In genomic region chr13:49449318-49449749, GRCm38 (mm10) we compare ENCODE assay signal across 8 mouse cellular contexts. TPM values are rescaled to one million over a fixed set of nuclear protein-coding genes. Genes with fewer than 3 reads are reported as not detected.
DNase-seq lines count a peak whose midpoint lies in the region; ATAC-seq and TF ChIP-seq lines count a peak whose summit lies in the region.

No protein-coding gene starts in this region.

- no peak for TF ChIP-seq POLR2A in MEL (IDR thresholded peaks at IDR 0.05; ENCODE audit: control insufficient read depth in 1 of 2, insufficient read depth in 1 of 2, low read depth in 1 of 2, low read length in 2 of 2, poor library complexity in 1 of 2)

- H3K4me3 ChIP-seq in MEL (ENCODE audit: control insufficient read depth in 1 of 2, insufficient read depth in 1 of 2, low read depth in 2 of 2, low read length in 2 of 2): no peak overlapping the region
- no peak overlapping the region for H3K4me3 ChIP-seq in forebrain, embryonic 16.5 days (replicated peaks; ENCODE audit: low read length)
- H3K4me3 ChIP-seq in lung, postnatal 0 days (ENCODE audit: low read depth, low read length): no peak overlapping the region

- no peaks in the 10 kb centered on the region for H3K27me3 ChIP-seq in MEL (ENCODE audit: control insufficient read depth in 1 of 2, insufficient read depth in 2 of 2, low read length in 2 of 2)
- no peaks in the 10 kb centered on the region for H3K27me3 ChIP-seq in forebrain, embryonic 16.5 days (replicated peaks; ENCODE audit: control insufficient read depth, insufficient read depth, low read length)
- H3K27me3 ChIP-seq in lung, postnatal 0 days (replicated peaks; ENCODE audit: insufficient read depth, low read length): no peaks in the 10 kb centered on the region

- no peak overlapping the region for H3K4me2 ChIP-seq in forebrain, embryonic 16.5 days (ENCODE audit: low read length)
- no peak overlapping the region for H3K4me2 ChIP-seq in lung, postnatal 0 days (replicated peaks; ENCODE audit: low read depth, low read length)

- no peak for TF ChIP-seq EP300 in MEL (IDR thresholded peaks at IDR 0.05; ENCODE audit: low read depth in 1 of 2, low read length in 2 of 2)
- no peak for TF ChIP-seq EP300 in lung, postnatal 0 days (IDR thresholded peaks at IDR 0.05)

- peak; percentile 91 for ATAC-seq in forebrain, embryonic 16.5 days
- ATAC-seq in hematopoietic stem cell, adult 5-6 weeks (replicated peaks in 1 of 2; ENCODE audit: insufficient read depth in 1 of 2, low FRiP score in 2 of 2, low TSS enrichment in 1 of 2, low read depth in 1 of 2, poor library complexity in 2 of 2, severe bottlenecking in 2 of 2): peak; percentile 89 to 94
- ATAC-seq in lung, postnatal 0 days: peak; percentile 90

- no peaks in the 10 kb centered on the region for H3K9me3 ChIP-seq in MEL (replicated peaks; ENCODE audit: insufficient read depth, low read length)
- no peaks in the 10 kb centered on the region for H3K9me3 ChIP-seq in forebrain, embryonic 16.5 days (ENCODE audit: control insufficient read depth, low read length)
- H3K9me3 ChIP-seq in lung, postnatal 0 days (ENCODE audit: low read length): no peaks in the 10 kb centered on the region

- no peaks in the 10 kb centered on the region for H3K4me1 ChIP-seq in MEL (ENCODE audit: control insufficient read depth in 1 of 2, insufficient read depth in 2 of 2, low read length in 2 of 2)
- H3K4me1 ChIP-seq in forebrain, embryonic 16.5 days (replicated peaks; ENCODE audit: control insufficient read depth, insufficient read depth, low read length): no peaks in the 10 kb centered on the region
- no peaks in the 10 kb centered on the region for H3K4me1 ChIP-seq in lung, postnatal 0 days (ENCODE audit: insufficient read depth, low read depth, low read length)

- DNase-seq in MEL (ENCODE audit: low read depth, low spot score): peak; percentile 77
- peak; percentile 56 for DNase-seq in cerebellum, adult 11-12 months
- DNase-seq in layer of hippocampus, adult 9-11 months: peak; percentile 82
- DNase-seq in lung, postnatal 0 days (ENCODE audit: low spot score): peak; percentile 91
- DNase-seq in retina, adult 2 months (ENCODE audit: low read depth, low spot score): peak; percentile 53
- DNase-seq in thymus, postnatal 25 days: peak; percentile 74

- TF ChIP-seq RAD21 in MEL (IDR thresholded peaks at IDR 0.05; ENCODE audit: low read depth, low read length): peak; percentile 88

- no peak overlapping the region for H3K27ac ChIP-seq in MEL (ENCODE audit: control insufficient read depth, low read depth, low read length)
- no peak overlapping the region for H3K27ac ChIP-seq in forebrain, embryonic 16.5 days (ENCODE audit: low read length)
- no peak overlapping the region for H3K27ac ChIP-seq in lung, postnatal 0 days (ENCODE audit: low read length)

- no peaks in the 10 kb centered on the region; a peak in 1 of 4 replicates for H3K36me3 ChIP-seq in MEL (ENCODE audit: control insufficient read depth in 1 of 2, insufficient read depth in 2 of 2, low read length in 2 of 2)
- peaks cover 5% of the 10 kb centered on the region; the same call in 1 of the 2 replicates for H3K36me3 ChIP-seq in forebrain, embryonic 16.5 days (ENCODE audit: control insufficient read depth, insufficient read depth)
- no peaks in the 10 kb centered on the region; the same call in 1 of the 2 replicates for H3K36me3 ChIP-seq in lung, postnatal 0 days (ENCODE audit: insufficient read depth, low read length)

- 46% methylated on average over 5 of the region's 5 CpGs for WGBS in forebrain, embryonic 16.5 days
- 27% methylated on average over 5 of the region's 5 CpGs for WGBS in lung, postnatal 0 days

- TF ChIP-seq CTCF in MEL (IDR thresholded peaks at IDR 0.05 in 2 of 3, conservative IDR thresholded peaks at IDR 0.05 in 1 of 3; ENCODE audit: control insufficient read depth in 1 of 3, insufficient read depth in 1 of 3, low read depth in 2 of 3, low read length in 3 of 3, poor library complexity in 1 of 3, severe bottlenecking in 1 of 3): peak; percentile 90 to 99 (median 92)
- peak; percentile 99 for TF ChIP-seq CTCF in lung, postnatal 0 days (IDR thresholded peaks at IDR 0.05)

- no peaks in the 10 kb centered on the region for H3K79me2 ChIP-seq in MEL (ENCODE audit: control insufficient read depth, insufficient read depth, low read length, poor library complexity)

- H3K9ac ChIP-seq in MEL (ENCODE audit: control insufficient read depth, low read depth, low read length, poor library complexity, severe bottlenecking): no peak overlapping the region
- H3K9ac ChIP-seq in forebrain, embryonic 16.5 days (replicated peaks; ENCODE audit: low read depth, low read length): no peak overlapping the region
- H3K9ac ChIP-seq in lung, postnatal 0 days (replicated peaks; ENCODE audit: low read depth): no peak overlapping the region

TF ChIP-seq in MEL, 35 proteins besides CTCF, POLR2A, EP300 and RAD21:
- TF ChIP-seq MAZ (IDR thresholded peaks at IDR 0.05; ENCODE audit: low read depth, low read length) (no peak), NELFE (IDR thresholded peaks at IDR 0.05; ENCODE audit: low read depth, low read length) (no peak), SMC3 (IDR thresholded peaks at IDR 0.05; ENCODE audit: low read depth, low read length) (peak; percentile 77), ZC3H11A (IDR thresholded peaks at IDR 0.05; ENCODE audit: low read depth, low read length) (peak; percentile 81), MYB (IDR thresholded peaks at IDR 0.05; ENCODE audit: low read depth, low read length) (no peak), USF1 (IDR thresholded peaks at IDR 0.05; ENCODE audit: low read depth, low read length) (no peak)

RNA-seq across cellular contexts. Expression of gene Ippk, which starts 28.3 kb away (rescaled TPM):
- total RNA-seq in MEL (2012; rRNA removed): 18.5 and 19.6 TPM in 2 replicates
- polyA plus RNA-seq in MEL (2012; ENCODE audit: insufficient read depth in 1 of 2, insufficient read length in 2 of 2, low read depth in 1 of 2, low replicate concordance in 2 of 2, missing spikeins in 1 of 2): 10 to 100 TPM in 1 of 2 experiments, not detected in 1; 14.0 TPM
- polyA plus RNA-seq in forebrain, embryonic 16.5 days (2015; fragmentation: Nextera tagmentation; extraction: Ambion mirVana): 16.9 and 17.3 TPM in 2 replicates
- 11.0 and 12.2 TPM in 2 replicates for total RNA-seq in hematopoietic stem cell, adult 5-6 weeks (2017)
- 12.0 and 12.6 TPM in 2 replicates for polyA plus RNA-seq in lung, postnatal 0 days (2015; fragmentation: Nextera tagmentation; extraction: Ambion mirVana)

RNA-seq across cellular contexts. Expression of gene Tes3-ps, which starts 43.8 kb away (rescaled TPM):
- 0.26 and 0.31 TPM in 2 replicates for total RNA-seq in MEL (2012; rRNA removed)
- polyA plus RNA-seq in MEL (2012; ENCODE audit: insufficient read depth in 1 of 2, insufficient read length in 2 of 2, low read depth in 1 of 2, low replicate concordance in 2 of 2, missing spikeins in 1 of 2): under 1 TPM in 1 of 2 experiments, not detected in 1; 0.68 TPM
- polyA plus RNA-seq in forebrain, embryonic 16.5 days (2015; fragmentation: Nextera tagmentation; extraction: Ambion mirVana): 0.58 and 0.61 TPM in 2 replicates
- 4.7 and 10.5 TPM in 2 replicates for total RNA-seq in hematopoietic stem cell, adult 5-6 weeks (2017)
- 0.35 and 0.49 TPM in 2 replicates for polyA plus RNA-seq in lung, postnatal 0 days (2015; fragmentation: Nextera tagmentation; extraction: Ambion mirVana)

RNA-seq across cellular contexts. Expression of gene Ecm2, which starts 55.3 kb away (rescaled TPM):
- 0.04 and 0.07 TPM in 2 replicates for total RNA-seq in MEL (2012; rRNA removed)
- under 1 TPM in 1 of 2 experiments, not detected in 1; 0.08 TPM for polyA plus RNA-seq in MEL (2012; ENCODE audit: insufficient read depth in 1 of 2, insufficient read length in 2 of 2, low read depth in 1 of 2, low replicate concordance in 2 of 2, missing spikeins in 1 of 2)
- 1.5 and 1.6 TPM in 2 replicates for polyA plus RNA-seq in forebrain, embryonic 16.5 days (2015; fragmentation: Nextera tagmentation; extraction: Ambion mirVana)
- total RNA-seq in hematopoietic stem cell, adult 5-6 weeks (2017): 0.25 and 0.69 TPM in 2 replicates
- polyA plus RNA-seq in lung, postnatal 0 days (2015; fragmentation: Nextera tagmentation; extraction: Ambion mirVana): 3.1 and 3.6 TPM in 2 replicates
